Mouse (Mus musculus) stomach, embryonic 14.5 days (tissue): ENCODE results near the gene Sema3e. TPM values are rescaled to one million over a fixed set of nuclear protein-coding genes. Genes with fewer than 3 reads are reported as not detected.

Experiments
- ATAC-seq: fragments of 200-750 bp; cut with Nextera tagmentation; 2 replicates; pipeline ENCODE4 v1.8.0; 2017; ENCODE audit warnings: low read depth, moderate TSS enrichment; ENCODE audit not compliant: insufficient number of reproducible peaks, insufficient read depth, low FRiP score
- H3K27ac ChIP-seq: fragments of 300-500 bp; sonication (generic); 2 replicates; pipeline ENCODE4 v1.5.1; 2014; ENCODE audit warnings: mild to moderate bottlenecking, low read length, moderate library complexity, mixed read lengths
- H3K27me3 ChIP-seq: fragments of 300-500 bp; sonication (generic); 2 replicates; pipeline ENCODE4 v1.6.1; 2014; ENCODE audit warnings: low read length, control low read depth, mixed read lengths; ENCODE audit not compliant: control insufficient read depth, insufficient read depth
- H3K36me3 ChIP-seq: fragments of 300-500 bp; sonication (generic); 2 replicates; pipeline ENCODE4 v1.6.1; 2014; ENCODE audit warnings: mild to moderate bottlenecking, control low read depth, low read length, moderate library complexity, mixed read lengths; ENCODE audit not compliant: control insufficient read depth, insufficient read depth
- H3K4me1 ChIP-seq: fragments of 300-500 bp; sonication (generic); 2 replicates; pipeline ENCODE4 v1.6.1; 2014; ENCODE audit warnings: low read length, control low read depth, mixed read lengths; ENCODE audit not compliant: control insufficient read depth, insufficient read depth
- H3K4me2 ChIP-seq: fragments of 300-500 bp; sonication (generic); replicated peaks from 2 replicates; pipeline ENCODE4 v1.6.1; 2014; ENCODE audit warnings: low read depth, low read length, control low read depth
- H3K4me3 ChIP-seq: fragments of 300-500 bp; sonication (generic); 2 replicates; pipeline ENCODE4 v1.5.1; 2014; ENCODE audit warnings: low read depth, low read length, control low read depth
- H3K9ac ChIP-seq: fragments of 300-500 bp; sonication (generic); replicated peaks from 2 replicates; pipeline ENCODE4 v1.6.1; 2014; ENCODE audit warnings: low read depth, mild to moderate bottlenecking, control low read depth, low read length, moderate library complexity, mixed read lengths
- H3K9me3 ChIP-seq: fragments of 300-500 bp; sonication (generic); 2 replicates; pipeline ENCODE4 v1.6.1; 2016; ENCODE audit warnings: low read depth, low read length, control low read depth; ENCODE audit not compliant: control insufficient read depth
- WGBS: fragments of 180-500 bp; shearing (Covaris S2); extraction: QIAGEN DNeasy Blood & Tissue Kit; methylation state at CpG from one replicate; pipeline ENCODE4 v1.1.7; 2014; 5-methylcytosine and 5-hydroxymethylcytosine counted together
- polyA plus RNA-seq: library from polyadenylated mRNA; unstranded; fragments of >200 nt; fragmentation: Nextera tagmentation; extraction: Ambion mirVana; gene quantifications from 2 replicates; pipeline ENCODE4 v1.2.1, GENCODE M21; 2014

Gene Sema3e
- polyA plus RNA-seq: 3.0 and 3.7 TPM in 2 replicates

DNA sequence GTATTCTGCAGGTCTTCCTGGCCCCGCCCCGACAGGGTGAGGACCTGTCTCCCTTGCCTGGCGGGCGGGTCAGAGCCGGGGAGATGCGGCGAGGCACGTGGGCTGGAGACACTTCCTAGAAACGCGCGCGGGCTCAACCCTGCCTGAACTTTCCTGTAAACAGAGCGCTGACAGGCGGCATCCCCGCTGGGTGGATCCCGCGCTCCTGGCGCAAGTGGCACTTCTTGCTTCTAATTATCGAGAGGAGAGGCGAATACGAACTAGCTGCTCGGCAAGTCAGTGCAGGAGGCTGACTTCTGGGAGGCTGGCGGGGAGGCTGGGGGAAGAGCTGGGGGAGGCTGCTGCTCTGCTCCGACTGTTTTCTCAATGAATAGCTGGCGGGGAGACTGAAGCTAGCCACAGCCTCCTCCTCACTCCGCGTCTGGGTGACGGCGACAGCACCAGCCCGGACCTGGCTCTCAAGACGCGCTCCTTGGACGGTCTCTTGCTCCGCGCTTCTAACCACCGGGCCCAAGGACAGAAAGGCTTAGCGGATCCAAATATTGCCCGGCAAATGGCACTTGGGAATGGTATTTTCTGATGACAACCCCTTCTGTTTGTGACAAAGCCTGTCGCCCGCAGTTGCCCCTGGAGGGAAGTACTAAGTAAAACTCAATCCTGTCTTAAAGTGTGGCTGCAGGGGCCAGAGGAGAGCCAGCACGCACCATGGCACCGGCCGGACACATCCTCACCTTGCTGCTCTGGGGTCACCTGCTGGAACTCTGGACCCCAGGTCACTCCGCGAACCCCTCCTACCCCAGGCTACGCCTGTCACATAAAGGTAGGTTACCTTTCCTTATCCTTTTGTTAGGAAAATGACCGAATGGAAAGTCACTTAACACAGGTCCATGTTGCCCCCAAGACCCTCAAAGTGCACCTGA is at the start of gene Sema3e:
Gene Sema3e, plus strand, starts transcription at position 72 of the 920 bp plus-strand sequence.
- Histone ChIP-seq H3K27me3 (no peaks in the 10 kb centered on the region), H3K27ac (no peak within 1 kb of the TSS), H3K4me3 (peak within 1 kb of the TSS; percentile 46), H3K36me3 (no peaks in the 10 kb centered on the region), H3K4me1 (0 out of 2 replicates have a peak, but pooled peaks cover 6% of the 10 kb centered on the region), H3K4me2 (peak within 1 kb of the TSS; percentile 84), H3K9ac (peak within 1 kb of the TSS; percentile 36; the same call in 1 of the 2 replicates), H3K9me3 (no peaks in the 10 kb centered on the region)
- ATAC-seq: peak; percentile 82
- WGBS: 2% methylated on average over 47 of the region's 47 CpGs

DNA sequence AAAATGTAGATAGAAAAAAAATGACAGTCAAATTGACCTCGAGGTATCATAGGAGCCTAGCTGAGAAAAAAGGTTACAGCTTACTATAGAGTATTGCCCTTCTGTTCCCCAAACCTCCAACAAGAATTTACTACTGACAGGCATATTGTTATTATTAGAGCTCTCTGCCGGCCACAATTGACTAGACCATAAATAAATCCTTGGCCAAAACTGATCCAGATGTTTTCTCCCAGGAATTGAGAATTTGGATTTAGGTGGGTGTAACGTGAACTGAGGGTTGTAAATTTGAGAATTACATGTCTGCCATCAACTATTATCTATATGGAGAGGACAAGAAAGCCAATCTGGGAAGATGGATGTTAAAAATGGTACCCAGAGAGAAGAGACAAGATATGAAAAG is 47.5 kb upstream of the Sema3e start:
- Histone ChIP-seq H3K4me1 (no peaks in the 10 kb centered on the region), H3K9me3 (no peaks in the 10 kb centered on the region), H3K27ac (no peak overlapping the region), H3K27me3 (no peaks in the 10 kb centered on the region), H3K4me2 (no peak overlapping the region), H3K4me3 (no peak overlapping the region), H3K9ac (no peak overlapping the region), H3K36me3 (no peaks in the 10 kb centered on the region)
- no peak for ATAC-seq
- WGBS: 53% methylated on average over 3 of the region's 3 CpGs

DNA sequence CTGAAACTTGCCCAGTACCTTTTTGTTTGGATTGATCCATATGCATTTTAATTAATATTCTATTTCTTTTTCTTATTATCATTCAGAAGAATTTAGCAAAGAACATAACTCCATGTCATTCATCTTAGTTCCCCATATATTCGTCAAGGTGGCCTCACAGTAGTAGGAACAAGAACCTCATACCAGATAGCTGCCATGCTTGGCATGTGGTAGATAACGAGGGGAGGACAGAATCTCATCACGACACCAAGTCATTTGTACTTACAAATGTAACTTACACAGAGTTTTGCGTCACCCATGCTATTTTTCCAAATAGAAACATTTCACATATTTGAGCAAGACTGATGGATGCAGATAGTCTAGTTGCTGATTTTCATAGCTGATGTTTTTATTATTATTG is 45.9 kb upstream of the Sema3e start:
- no peak for ATAC-seq
- H3K36me3 ChIP-seq: no peaks in the 10 kb centered on the region
- no peak overlapping the region for H3K4me2 ChIP-seq
- 90% methylated on average over 4 of the region's 4 CpGs for WGBS
- H3K27ac ChIP-seq: no peak overlapping the region
- H3K4me3 ChIP-seq: no peak overlapping the region
- no peaks in the 10 kb centered on the region for H3K9me3 ChIP-seq
- H3K27me3 ChIP-seq: no peaks in the 10 kb centered on the region
- no peaks in the 10 kb centered on the region for H3K4me1 ChIP-seq
- H3K9ac ChIP-seq: no peak overlapping the region

DNA sequence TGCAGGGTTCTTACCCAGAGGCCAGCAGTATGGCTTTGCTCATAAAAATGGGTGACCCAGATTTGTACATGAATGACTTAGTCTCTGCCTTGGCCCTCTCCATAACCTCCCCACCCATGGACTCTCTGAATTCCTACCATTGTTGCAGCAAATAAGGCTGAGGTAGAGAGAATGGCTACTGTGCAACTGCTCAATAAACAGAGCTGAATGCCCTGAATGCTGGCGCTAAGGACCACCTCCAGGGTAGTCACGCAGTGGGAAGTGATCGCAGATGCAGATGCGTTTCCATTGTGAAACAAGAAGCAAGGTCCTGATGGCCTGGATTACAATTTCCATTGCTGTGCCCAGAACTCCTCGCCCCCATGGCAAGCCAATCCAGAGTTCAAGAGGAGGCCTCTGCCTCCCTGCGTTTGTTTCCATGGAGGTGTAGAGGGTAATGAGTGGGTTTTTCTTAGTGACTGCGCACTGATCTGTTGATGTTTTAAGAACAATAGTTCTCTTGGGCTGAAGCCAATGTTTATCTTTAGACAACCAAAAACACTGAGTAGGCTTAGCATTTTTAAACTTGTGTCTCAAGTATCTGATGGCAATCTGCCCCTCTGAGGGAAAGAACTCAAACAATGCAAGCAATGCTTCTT is 42.5 kb upstream of the Sema3e start:
- H3K27ac ChIP-seq: peak overlapping the region; percentile 15; the same call in 1 of the 2 replicates

DNA sequence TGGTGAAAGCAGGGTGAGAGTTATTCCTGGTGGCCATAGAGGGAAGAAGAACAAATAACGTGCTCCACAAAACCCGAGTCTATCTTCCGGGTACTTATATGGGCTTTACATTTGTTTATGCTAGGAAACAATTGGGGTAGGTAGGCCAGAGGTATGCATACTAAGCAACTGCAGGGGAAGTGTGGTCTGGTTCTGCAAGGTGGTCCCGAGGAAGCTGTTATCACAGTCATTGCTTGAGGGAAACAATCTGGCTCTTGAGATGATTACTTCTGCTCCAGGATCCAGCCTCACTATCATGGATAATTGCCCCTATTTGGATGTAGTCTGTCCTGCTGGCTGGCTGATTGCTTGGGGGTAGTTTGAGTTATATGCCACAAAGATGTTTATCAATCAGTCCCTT is 41.5 kb upstream of the Sema3e start:
- no peak for ATAC-seq
- 53% methylated on average over 4 of the region's 4 CpGs for WGBS
- no peaks in the 10 kb centered on the region for H3K36me3 ChIP-seq

More for the DNA sequence above, 42.5 kb upstream of the Sema3e start:
- H3K4me3 ChIP-seq: no peak overlapping the region
- peaks cover under 1% of the 10 kb centered on the region; the same call in 1 of the 2 replicates for H3K4me1 ChIP-seq
- ATAC-seq: 0 out of 2 replicates have a peak, but pooled peaks have one; percentile 14
- H3K4me2 ChIP-seq: no peak overlapping the region
- no peak overlapping the region for H3K9ac ChIP-seq
- H3K36me3 ChIP-seq: no peaks in the 10 kb centered on the region
- no peaks in the 10 kb centered on the region for H3K9me3 ChIP-seq
- H3K27me3 ChIP-seq: no peaks in the 10 kb centered on the region
- 42% methylated on average over 7 of the region's 7 CpGs for WGBS

DNA sequence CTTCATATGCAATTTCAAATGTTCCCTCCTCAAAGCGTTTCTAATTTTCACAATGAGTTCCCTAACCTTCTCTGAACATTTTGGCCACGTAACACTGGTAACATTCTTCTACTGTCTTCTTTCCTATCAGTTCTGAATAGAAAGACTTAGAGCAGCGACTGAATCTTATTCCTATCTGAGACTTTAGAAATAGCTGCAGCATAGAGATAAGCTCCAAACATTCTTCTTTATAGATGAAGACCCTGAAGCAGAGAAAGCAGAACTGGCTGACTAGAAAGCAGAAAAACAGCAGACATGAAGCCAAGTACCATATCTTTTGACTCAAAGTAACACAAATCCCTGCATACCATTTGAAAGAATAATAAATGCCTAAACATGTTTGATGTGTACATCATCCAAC is 39.4 kb upstream of the Sema3e start:
- no peak for ATAC-seq
- Histone ChIP-seq H3K4me3 (no peak overlapping the region), H3K27me3 (no peaks in the 10 kb centered on the region), H3K27ac (no peak overlapping the region), H3K36me3 (no peaks in the 10 kb centered on the region), H3K9me3 (no peaks in the 10 kb centered on the region), H3K4me2 (no peak overlapping the region), H3K9ac (no peak overlapping the region), H3K4me1 (peaks cover 3% of the 10 kb centered on the region; the same call in 1 of the 2 replicates)
- 91% methylated on average over 3 of the region's 3 CpGs for WGBS

More for the DNA sequence above, 41.5 kb upstream of the Sema3e start:
- Histone ChIP-seq H3K4me1 (peaks cover 3% of the 10 kb centered on the region; the same call in 1 of the 2 replicates), H3K4me2 (no peak overlapping the region), H3K27me3 (no peaks in the 10 kb centered on the region), H3K4me3 (no peak overlapping the region), H3K9me3 (no peaks in the 10 kb centered on the region), H3K27ac (no peak overlapping the region), H3K9ac (no peak overlapping the region)

DNA sequence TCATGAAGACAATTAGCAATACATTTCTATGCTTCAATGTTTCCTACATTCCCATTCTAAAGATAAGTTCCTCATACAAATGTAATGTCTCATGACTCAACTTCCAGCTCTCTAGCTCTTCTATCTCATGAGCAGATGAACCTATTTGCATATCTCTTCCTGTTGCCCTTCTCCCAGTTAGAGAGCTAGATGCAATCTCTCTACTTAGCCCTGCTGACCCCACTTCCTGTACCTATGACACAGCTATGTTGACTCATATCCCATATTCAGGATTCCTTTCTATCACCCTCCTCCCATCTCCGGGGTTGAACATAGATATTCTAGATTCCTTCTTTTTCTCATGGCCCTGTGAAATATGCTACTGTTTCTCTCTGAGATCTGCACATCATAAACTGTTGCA is 38.0 kb upstream of the Sema3e start:
- no peak for ATAC-seq
- Histone ChIP-seq H3K9me3 (no peaks in the 10 kb centered on the region), H3K27ac (no peak overlapping the region), H3K36me3 (no peaks in the 10 kb centered on the region), H3K4me1 (peaks cover 3% of the 10 kb centered on the region; the same call in 1 of the 2 replicates), H3K4me3 (no peak overlapping the region), H3K27me3 (no peaks in the 10 kb centered on the region), H3K9ac (no peak overlapping the region), H3K4me2 (no peak overlapping the region)
- 64% methylated on average over 1 of the region's 1 CpGs for WGBS

DNA sequence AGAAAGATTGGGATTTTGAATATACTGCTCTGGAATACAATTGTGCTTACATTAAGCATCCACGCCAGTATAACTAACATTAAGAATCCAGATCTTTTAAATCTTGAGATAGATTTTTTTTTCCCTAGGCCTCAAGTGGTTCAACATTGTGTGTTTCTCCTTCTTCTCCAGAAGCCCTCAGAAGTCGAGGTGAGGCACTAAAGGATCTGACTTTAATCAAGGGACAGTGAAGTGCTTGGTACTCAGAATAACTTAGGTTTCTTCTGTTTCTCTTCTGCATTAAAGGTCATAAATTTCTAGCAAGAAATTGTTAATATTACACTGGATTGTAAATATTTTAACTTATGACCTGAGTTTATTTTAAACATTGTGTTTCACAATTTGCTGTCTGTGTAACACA is 37.1 kb upstream of the Sema3e start:
- H3K36me3 ChIP-seq: no peaks in the 10 kb centered on the region
- H3K9ac ChIP-seq: no peak overlapping the region
- H3K27me3 ChIP-seq: no peaks in the 10 kb centered on the region
- no peak overlapping the region for H3K4me3 ChIP-seq
- H3K4me1 ChIP-seq: peaks cover 3% of the 10 kb centered on the region; the same call in 1 of the 2 replicates
- 50% methylated on average over 2 of the region's 2 CpGs for WGBS
- ATAC-seq: no peak
- H3K27ac ChIP-seq: no peak overlapping the region
- no peaks in the 10 kb centered on the region for H3K9me3 ChIP-seq
- H3K4me2 ChIP-seq: no peak overlapping the region
